Mouse (Mus musculus): ENCODE data around the gene Hddc3. TPM values are rescaled to one million over a fixed set of nuclear protein-coding genes. Genes with fewer than 3 reads are reported as not detected.
"Not testable (repeated sequence)": the region's sequence is repeated elsewhere in the genome, so short reads cannot be mapped to it uniquely, and the experiment has no call there.

The Hddc3 gene
- total RNA-seq (2021) = 10 to 100 TPM; 50.8 to 51.0 TPM
- long read RNA-seq, transcript Hddc3-201 (4 exons, 1,510 nt) = major isoform, 9 of 15 reads
- long read RNA-seq, partial matches to known transcripts = 0 of 15 reads
- long read RNA-seq, other reads (novel, unspliced or antisense) = 5 of 15 reads

GRCm38 (mm10) chr7:80342858-80343257 is at the start of gene Hddc3:
Gene Hddc3 (plus strand): TSS chr7:80343104.
- DNase-seq (ENCODE audit: low spot score in 2 of 2) = peak; percentile 90 to 98

GRCm38 (mm10) chr7:80294062-80294763 is 48.7 kb upstream of the Hddc3 start, which contains the start of gene Prc1:
Gene Prc1 (plus strand): TSS chr7:80294450.
- DNase-seq (ENCODE audit: low spot score in 2 of 2) = peak; percentile 98 to 99

GRCm38 (mm10) chr7:80294764-80295648 is 47.9 kb upstream of the Hddc3 start:
- no peak for DNase-seq (ENCODE audit: low spot score in 2 of 2)

GRCm38 (mm10) chr7:80296462-80296861 is 46.4 kb upstream of the Hddc3 start:
- no peak for DNase-seq (ENCODE audit: low spot score in 2 of 2)

GRCm38 (mm10) chr7:80297041-80297440 is 45.9 kb upstream of the Hddc3 start:
- DNase-seq (ENCODE audit: low spot score in 2 of 2) = no peak

- no peak for DNase-seq (ENCODE audit: low spot score in 2 of 2)
These were observed 44.1 kb upstream of the Hddc3 start for GRCm38 (mm10) chr7:80298754-80299153.

GRCm38 (mm10) chr7:80299568-80299967 is 43.3 kb upstream of the Hddc3 start:
- no peak for DNase-seq (ENCODE audit: low spot score in 2 of 2)

- DNase-seq (ENCODE audit: low spot score in 2 of 2) = no peak
These were observed 41.4 kb upstream of the Hddc3 start for GRCm38 (mm10) chr7:80301522-80301921.

- DNase-seq (ENCODE audit: low spot score in 2 of 2) = no peak
These were observed 35.1 kb upstream of the Hddc3 start for GRCm38 (mm10) chr7:80307766-80308165.

GRCm38 (mm10) chr7:80310771-80311170 is 32.1 kb upstream of the Hddc3 start:
- DNase-seq (ENCODE audit: low spot score in 2 of 2) = no peak

- DNase-seq (ENCODE audit: low spot score in 2 of 2) = no peak
These were observed 27.2 kb upstream of the Hddc3 start for GRCm38 (mm10) chr7:80315733-80316132.

- peak in 1 of 2 experiments; percentile 56 for DNase-seq (ENCODE audit: low spot score in 2 of 2)
These were observed 25.3 kb upstream of the Hddc3 start for GRCm38 (mm10) chr7:80317439-80318115.

GRCm38 (mm10) chr7:80318670-80319069 is 24.2 kb upstream of the Hddc3 start:
- DNase-seq (ENCODE audit: low spot score in 2 of 2) = no peak

GRCm38 (mm10) chr7:80319846-80320496 is 22.9 kb upstream of the Hddc3 start:
- no peak for DNase-seq (ENCODE audit: low spot score in 2 of 2)

GRCm38 (mm10) chr7:80323336-80323735 is 19.6 kb upstream of the Hddc3 start:
- no peak for DNase-seq (ENCODE audit: low spot score in 2 of 2)

- peak; percentile 94 to 97 for DNase-seq (ENCODE audit: low spot score in 2 of 2)
These were observed 18.7 kb upstream of the Hddc3 start, which contains the start of gene Rccd1 for GRCm38 (mm10) chr7:80324043-80324815. Gene Rccd1 (minus strand): TSS chr7:80324454.

- DNase-seq (ENCODE audit: low spot score in 2 of 2) = not testable (repeated sequence)
These were observed 18.1 kb upstream of the Hddc3 start for GRCm38 (mm10) chr7:80324816-80325119.

GRCm38 (mm10) chr7:80325292-80325868 is 17.5 kb upstream of the Hddc3 start:
- no peak for DNase-seq (ENCODE audit: low spot score in 2 of 2)

- DNase-seq (ENCODE audit: low spot score in 2 of 2) = no peak
These were observed 16.8 kb upstream of the Hddc3 start for GRCm38 (mm10) chr7:80326076-80326475.

- DNase-seq (ENCODE audit: low spot score in 2 of 2) = no peak
These were observed 12.6 kb upstream of the Hddc3 start for GRCm38 (mm10) chr7:80330278-80330677.
